Mouse (Mus musculus): ENCODE measurements around the gene Uck2. TPM values are rescaled to one million over a fixed set of nuclear protein-coding genes. Genes with fewer than 3 reads are reported as not detected.

The Uck2 gene
- total and polyA plus RNA-seq, 3 experiments, result 191 to 643 (median 290) TPM

- H3K36me3 ChIP-seq (ENCODE audit: control insufficient read depth in 1 of 2, insufficient read depth in 2 of 2, low read length in 2 of 2), result peaks cover 2 to 30% of the 10 kb centered on the region in 2 experiments; a peak in 3 of 4 replicates
- no peak overlapping the region for H3K4me3 ChIP-seq (ENCODE audit: control insufficient read depth in 1 of 2, insufficient read depth in 1 of 2, low read depth in 2 of 2, low read length in 2 of 2)
- no peak overlapping the region for H3K9ac ChIP-seq (ENCODE audit: control insufficient read depth, low read depth, low read length, poor library complexity, severe bottlenecking)
- peaks cover 76% of the 10 kb centered on the region for H3K79me2 ChIP-seq (ENCODE audit: control insufficient read depth, insufficient read depth, low read length, poor library complexity)
- peak; percentile 35 for DNase-seq (ENCODE audit: low read depth, low spot score)
- peaks cover 19 to 35% of the 10 kb centered on the region in 2 experiments for H3K4me1 ChIP-seq (ENCODE audit: control insufficient read depth in 1 of 2, insufficient read depth in 2 of 2, low read length in 2 of 2)
- TF ChIP-seq USF2 (IDR thresholded peaks at IDR 0.05; ENCODE audit: borderline replicate concordance in 1 of 2, insufficient read depth in 1 of 2, low read depth in 1 of 2, low read length in 2 of 2) (no peak), POLR2AphosphoS2 (IDR thresholded peaks at IDR 0.05; ENCODE audit: low read length) (no peak), SIN3A (IDR thresholded peaks at IDR 0.05; ENCODE audit: low read length) (no peak), ZC3H11A (IDR thresholded peaks at IDR 0.05; ENCODE audit: low read depth, low read length) (no peak), HCFC1 (IDR thresholded peaks at IDR 0.05; ENCODE audit: low read depth, low read length) (no peak), ZKSCAN1 (IDR thresholded peaks at IDR 0.05; ENCODE audit: low read depth, low read length) (no peak), UBTF (IDR thresholded peaks at IDR 0.05; ENCODE audit: borderline replicate concordance, insufficient read depth, low read depth, low read length) (no peak), MAFK (IDR thresholded peaks at IDR 0.05; ENCODE audit: borderline replicate concordance, low read depth, low read length) (no peak), ZMIZ1 (IDR thresholded peaks at IDR 0.05; ENCODE audit: low read depth, low read length) (no peak), NELFE (IDR thresholded peaks at IDR 0.05; ENCODE audit: low read depth, low read length) (no peak), JUND (IDR thresholded peaks at IDR 0.05; ENCODE audit: low read depth, low read length) (no peak), GABPA (IDR thresholded peaks at IDR 0.05; ENCODE audit: low read depth, low read length) (no peak)
- H3K27ac ChIP-seq (ENCODE audit: control insufficient read depth, low read depth, low read length), result no peak overlapping the region
- H3K9me3 ChIP-seq (replicated peaks; ENCODE audit: insufficient read depth, low read length), result no peaks in the 10 kb centered on the region
- H3K27me3 ChIP-seq (ENCODE audit: control insufficient read depth in 1 of 2, insufficient read depth in 2 of 2, low read length in 2 of 2), result no peaks in the 10 kb centered on the region
Measured at GRCm38 (mm10) chr1:167249881-167250280, 35.2 kb downstream of the Uck2 start.

GRCm38 (mm10) chr1:167249252-167249651 lies 35.9 kb downstream of the Uck2 start:
- DNase-seq (ENCODE audit: low read depth, low spot score), result no peak
- Histone ChIP-seq H3K9ac (ENCODE audit: control insufficient read depth, low read depth, low read length, poor library complexity, severe bottlenecking) (no peak overlapping the region), H3K27me3 (ENCODE audit: control insufficient read depth in 1 of 2, insufficient read depth in 2 of 2, low read length in 2 of 2) (no peaks in the 10 kb centered on the region), H3K36me3 (ENCODE audit: control insufficient read depth in 1 of 2, insufficient read depth in 2 of 2, low read length in 2 of 2) (peaks cover 2 to 30% of the 10 kb centered on the region in 2 experiments; a peak in 3 of 4 replicates), H3K4me3 (ENCODE audit: control insufficient read depth in 1 of 2, insufficient read depth in 1 of 2, low read depth in 2 of 2, low read length in 2 of 2) (no peak overlapping the region), H3K27ac (ENCODE audit: control insufficient read depth, low read depth, low read length) (no peak overlapping the region), H3K9me3 (replicated peaks; ENCODE audit: insufficient read depth, low read length) (no peaks in the 10 kb centered on the region), H3K79me2 (ENCODE audit: control insufficient read depth, insufficient read depth, low read length, poor library complexity) (peaks cover 76% of the 10 kb centered on the region), H3K4me1 (ENCODE audit: control insufficient read depth in 1 of 2, insufficient read depth in 2 of 2, low read length in 2 of 2) (peaks cover 19 to 35% of the 10 kb centered on the region in 2 experiments)
- TF ChIP-seq ZKSCAN1 (IDR thresholded peaks at IDR 0.05; ENCODE audit: low read depth, low read length) (no peak), MAZ (IDR thresholded peaks at IDR 0.05; ENCODE audit: low read depth, low read length) (no peak), TCF12 (IDR thresholded peaks at IDR 0.05; ENCODE audit: low read depth, low read length) (no peak)

DNA sequence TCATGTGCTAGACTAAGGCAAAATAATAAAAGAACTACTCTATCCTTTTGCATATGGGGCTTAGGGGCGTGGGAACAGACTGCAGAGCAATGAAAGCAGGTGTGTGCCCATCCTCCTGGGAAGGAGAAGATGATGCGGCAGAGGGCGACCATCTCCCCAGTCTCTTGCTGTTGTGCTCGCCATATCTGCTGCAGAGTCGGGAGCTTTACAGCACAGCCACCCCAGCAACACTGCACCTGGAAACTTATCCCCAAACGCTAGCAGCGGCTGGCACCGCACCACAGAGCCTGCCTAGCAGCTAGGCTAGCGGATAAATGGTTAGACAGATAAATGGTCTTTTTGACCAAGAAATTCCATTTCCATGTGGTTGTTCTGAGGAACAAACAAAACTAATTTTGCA lies 37.2 kb downstream of the Uck2 start:
- Histone ChIP-seq H3K27me3 (ENCODE audit: control insufficient read depth in 1 of 2, insufficient read depth in 2 of 2, low read length in 2 of 2) (no peaks in the 10 kb centered on the region), H3K9me3 (replicated peaks; ENCODE audit: insufficient read depth, low read length) (no peaks in the 10 kb centered on the region), H3K9ac (ENCODE audit: control insufficient read depth, low read depth, low read length, poor library complexity, severe bottlenecking) (no peak overlapping the region), H3K4me3 (ENCODE audit: control insufficient read depth in 1 of 2, insufficient read depth in 1 of 2, low read depth in 2 of 2, low read length in 2 of 2) (no peak overlapping the region), H3K27ac (ENCODE audit: control insufficient read depth, low read depth, low read length) (no peak overlapping the region), H3K79me2 (ENCODE audit: control insufficient read depth, insufficient read depth, low read length, poor library complexity) (peaks cover 79% of the 10 kb centered on the region), H3K4me1 (ENCODE audit: control insufficient read depth in 1 of 2, insufficient read depth in 2 of 2, low read length in 2 of 2) (peaks cover 19 to 35% of the 10 kb centered on the region in 2 experiments), H3K36me3 (ENCODE audit: control insufficient read depth in 1 of 2, insufficient read depth in 2 of 2, low read length in 2 of 2) (peaks cover 2 to 30% of the 10 kb centered on the region in 2 experiments; a peak in 3 of 4 replicates)
- TF ChIP-seq ZKSCAN1 (IDR thresholded peaks at IDR 0.05; ENCODE audit: low read depth, low read length) (no peak), MYB (IDR thresholded peaks at IDR 0.05; ENCODE audit: low read depth, low read length) (no peak), GABPA (IDR thresholded peaks at IDR 0.05; ENCODE audit: low read depth, low read length) (no peak), MXI1 (IDR thresholded peaks at IDR 0.05; ENCODE audit: low read depth, low read length) (no peak), TCF12 (IDR thresholded peaks at IDR 0.05; ENCODE audit: low read depth, low read length) (no peak)
- no peak for DNase-seq (ENCODE audit: low read depth, low spot score)
